Mouse (Mus musculus) lung, embryonic 16.5 days (tissue): ENCODE results near the gene Rec114. TPM values are rescaled to one million over a fixed set of nuclear protein-coding genes. Genes with fewer than 3 reads are reported as not detected.

Source experiments
- ATAC-seq: fragments of 200-750 bp; cut with Nextera tagmentation; 2 replicates; pipeline ENCODE4 v1.8.0; 2017; ENCODE audit warnings: low read depth, mild to moderate bottlenecking, moderate library complexity
- H3K27ac ChIP-seq: fragments of 300-500 bp; sonication (generic); 2 replicates; pipeline ENCODE4 v1.5.1; 2014; ENCODE audit warnings: mild to moderate bottlenecking, control low read depth, low read length
- H3K27me3 ChIP-seq: fragments of 300-500 bp; sonication (generic); 2 replicates; pipeline ENCODE4 v1.6.1; 2014; ENCODE audit warnings: low read depth, low read length, mixed read lengths; ENCODE audit not compliant: control insufficient read depth, insufficient read depth
- H3K36me3 ChIP-seq: fragments of 300-500 bp; sonication (generic); 2 replicates; pipeline ENCODE4 v1.6.1; 2014; ENCODE audit warnings: low read length; ENCODE audit not compliant: control insufficient read depth, insufficient read depth
- H3K4me1 ChIP-seq: fragments of 300-500 bp; sonication (generic); replicated peaks from 2 replicates; pipeline ENCODE4 v1.6.1; 2014; ENCODE audit warnings: low read length, mixed read lengths; ENCODE audit not compliant: control insufficient read depth, insufficient read depth
- H3K4me2 ChIP-seq: fragments of 300-500 bp; sonication (generic); 2 replicates; pipeline ENCODE4 v1.6.1; 2014; ENCODE audit warnings: low read depth, low read length, control low read depth
- H3K4me3 ChIP-seq: fragments of 300-500 bp; sonication (generic); 2 replicates; pipeline ENCODE4 v1.5.1; 2014; ENCODE audit warnings: mild to moderate bottlenecking, low read length, control low read depth
- H3K9ac ChIP-seq: fragments of 300-500 bp; sonication (generic); 2 replicates; pipeline ENCODE4 v1.6.1; 2014; ENCODE audit warnings: low read length, control low read depth
- H3K9me3 ChIP-seq: fragments of 300-500 bp; sonication (generic); 2 replicates; pipeline ENCODE4 v1.6.1; 2016; ENCODE audit warnings: low read length; ENCODE audit not compliant: control insufficient read depth
- WGBS: fragments of 180-500 bp; shearing (Covaris S2); extraction: QIAGEN DNeasy Blood & Tissue Kit; methylation state at CpG from one replicate; pipeline ENCODE4 v1.1.7; 2014; 5-methylcytosine and 5-hydroxymethylcytosine counted together
- polyA plus RNA-seq: library from polyadenylated mRNA; unstranded; fragments of >200 nt; fragmentation: Nextera tagmentation; extraction: Ambion mirVana; gene quantifications from 2 replicates; pipeline ENCODE4 v1.2.1, GENCODE M21; 2015

The Rec114 gene
- polyA plus RNA-seq, 1 experiment from 2014 or later, result 2.5 TPM

GRCm38 (mm10) chr9:58703766-58704165 is 40.0 kb downstream of the Rec114 start:
- WGBS, result 74% methylated on average over 7 of the region's 7 CpGs

GRCm38 (mm10) chr9:58701751-58702150 is 42.0 kb downstream of the Rec114 start:
- no peaks in the 10 kb centered on the region for H3K27me3 ChIP-seq
- WGBS, result 73% methylated on average over 2 of the region's 2 CpGs
- H3K4me2 ChIP-seq, result no peak overlapping the region
- H3K9ac ChIP-seq, result no peak overlapping the region
- no peaks in the 10 kb centered on the region; the same call in 1 of the 2 replicates for H3K9me3 ChIP-seq
- H3K27ac ChIP-seq, result no peak overlapping the region
- no peaks in the 10 kb centered on the region for H3K36me3 ChIP-seq
- no peak for ATAC-seq
- no peak overlapping the region for H3K4me3 ChIP-seq
- no peaks in the 10 kb centered on the region for H3K4me1 ChIP-seq

More at GRCm38 (mm10) chr9:58703766-58704165, 40.0 kb downstream of the Rec114 start:
- Histone ChIP-seq H3K9me3 (no peaks in the 10 kb centered on the region; the same call in 1 of the 2 replicates), H3K27me3 (no peaks in the 10 kb centered on the region), H3K4me1 (no peaks in the 10 kb centered on the region), H3K4me2 (no peak overlapping the region), H3K36me3 (no peaks in the 10 kb centered on the region), H3K4me3 (no peak overlapping the region), H3K27ac (no peak overlapping the region), H3K9ac (no peak overlapping the region)
- ATAC-seq, result no peak

GRCm38 (mm10) chr9:58698486-58698885 is 45.3 kb downstream of the Rec114 start:
- WGBS, result 92% methylated on average over 2 of the region's 2 CpGs
- Histone ChIP-seq H3K9ac (no peak overlapping the region), H3K4me1 (no peaks in the 10 kb centered on the region), H3K4me2 (no peak overlapping the region), H3K27ac (no peak overlapping the region), H3K4me3 (no peak overlapping the region), H3K9me3 (no peaks in the 10 kb centered on the region; the same call in 1 of the 2 replicates), H3K36me3 (no peaks in the 10 kb centered on the region), H3K27me3 (no peaks in the 10 kb centered on the region)
- no peak for ATAC-seq

- H3K36me3 ChIP-seq, result no peaks in the 10 kb centered on the region
- ATAC-seq, result no peak
Measured at GRCm38 (mm10) chr9:58691471-58691870, 52.3 kb downstream of the Rec114 start.

GRCm38 (mm10) chr9:58690701-58691100 is 53.1 kb downstream of the Rec114 start:
- H3K9me3 ChIP-seq, result no peaks in the 10 kb centered on the region
- no peak overlapping the region for H3K9ac ChIP-seq
- H3K4me2 ChIP-seq, result no peak overlapping the region
- no peaks in the 10 kb centered on the region for H3K4me1 ChIP-seq
- no peaks in the 10 kb centered on the region for H3K36me3 ChIP-seq
- H3K4me3 ChIP-seq, result no peak overlapping the region
- ATAC-seq, result no peak
- H3K27me3 ChIP-seq, result no peaks in the 10 kb centered on the region
- H3K27ac ChIP-seq, result no peak overlapping the region
- WGBS, result 70% methylated on average over 4 of the region's 4 CpGs

More at GRCm38 (mm10) chr9:58691471-58691870, 52.3 kb downstream of the Rec114 start:
- Histone ChIP-seq H3K4me1 (no peaks in the 10 kb centered on the region), H3K27ac (no peak overlapping the region), H3K27me3 (no peaks in the 10 kb centered on the region), H3K9ac (no peak overlapping the region), H3K4me3 (no peak overlapping the region), H3K4me2 (no peak overlapping the region), H3K9me3 (no peaks in the 10 kb centered on the region)
- WGBS, result 76% methylated on average over 7 of the region's 7 CpGs

GRCm38 (mm10) chr9:58688076-58688475 is 55.7 kb downstream of the Rec114 start:
- Histone ChIP-seq H3K4me3 (no peak overlapping the region), H3K27ac (no peak overlapping the region), H3K27me3 (no peaks in the 10 kb centered on the region), H3K36me3 (no peaks in the 10 kb centered on the region), H3K4me1 (no peaks in the 10 kb centered on the region), H3K9ac (no peak overlapping the region), H3K4me2 (no peak overlapping the region), H3K9me3 (no peaks in the 10 kb centered on the region)
- ATAC-seq, result no peak
- 71% methylated on average over 4 of the region's 4 CpGs for WGBS

GRCm38 (mm10) chr9:58685290-58685689 is 58.5 kb downstream of the Rec114 start:
- Histone ChIP-seq H3K27me3 (no peaks in the 10 kb centered on the region), H3K36me3 (no peaks in the 10 kb centered on the region), H3K4me3 (no peak overlapping the region), H3K27ac (no peak overlapping the region), H3K4me1 (no peaks in the 10 kb centered on the region), H3K9me3 (no peaks in the 10 kb centered on the region), H3K9ac (no peak overlapping the region), H3K4me2 (no peak overlapping the region)
- ATAC-seq, result no peak
- WGBS, result 71% methylated on average over 10 of the region's 10 CpGs

- no peak for ATAC-seq
- H3K27me3 ChIP-seq, result no peaks in the 10 kb centered on the region
- no peak overlapping the region for H3K4me3 ChIP-seq
- no peak overlapping the region for H3K27ac ChIP-seq
- no peaks in the 10 kb centered on the region for H3K36me3 ChIP-seq
- H3K9me3 ChIP-seq, result no peaks in the 10 kb centered on the region
- H3K4me2 ChIP-seq, result no peak overlapping the region
- no peaks in the 10 kb centered on the region for H3K4me1 ChIP-seq
- no peak overlapping the region for H3K9ac ChIP-seq
- WGBS, result 65% methylated on average over 6 of the region's 6 CpGs
Measured at GRCm38 (mm10) chr9:58683372-58683771, 60.4 kb downstream of the Rec114 start.

GRCm38 (mm10) chr9:58682106-58682505 is 61.7 kb downstream of the Rec114 start:
- Histone ChIP-seq H3K27ac (no peak overlapping the region), H3K4me3 (no peak overlapping the region), H3K4me2 (no peak overlapping the region), H3K36me3 (no peaks in the 10 kb centered on the region), H3K27me3 (no peaks in the 10 kb centered on the region), H3K9me3 (no peaks in the 10 kb centered on the region), H3K4me1 (no peaks in the 10 kb centered on the region), H3K9ac (no peak overlapping the region)
- no peak for ATAC-seq
- 46% methylated on average over 6 of the region's 6 CpGs for WGBS

GRCm38 (mm10) chr9:58681411-58681810 is 62.4 kb downstream of the Rec114 start:
- Histone ChIP-seq H3K4me2 (no peak overlapping the region), H3K9me3 (no peaks in the 10 kb centered on the region), H3K36me3 (no peaks in the 10 kb centered on the region), H3K27me3 (no peaks in the 10 kb centered on the region), H3K4me3 (no peak overlapping the region), H3K4me1 (no peaks in the 10 kb centered on the region), H3K27ac (no peak overlapping the region), H3K9ac (no peak overlapping the region)
- ATAC-seq, result no peak
- WGBS, result 19% methylated on average over 2 of the region's 2 CpGs
